Mouse (Mus musculus) neutrophil, adult 83 days (primary cell): ENCODE measurements around the gene Ccdc124. TPM values are rescaled to one million over a fixed set of nuclear protein-coding genes. Genes with fewer than 3 reads are reported as not detected.

Experiments
- total RNA-seq, 2 experiments: library from RNA; stranded (reverse); gene quantifications; one replicate each; pipeline ENCODE4 v1.2.4; 2023

Ccdc124 gene
- 10 to 100 TPM; 35.2 to 37.0 TPM for total RNA-seq

GRCm38 (mm10) chr8:70873364-70873985 is at the start of gene Ccdc124:
Ccdc124 (minus strand) TSS chr8:70873935.

DNA sequence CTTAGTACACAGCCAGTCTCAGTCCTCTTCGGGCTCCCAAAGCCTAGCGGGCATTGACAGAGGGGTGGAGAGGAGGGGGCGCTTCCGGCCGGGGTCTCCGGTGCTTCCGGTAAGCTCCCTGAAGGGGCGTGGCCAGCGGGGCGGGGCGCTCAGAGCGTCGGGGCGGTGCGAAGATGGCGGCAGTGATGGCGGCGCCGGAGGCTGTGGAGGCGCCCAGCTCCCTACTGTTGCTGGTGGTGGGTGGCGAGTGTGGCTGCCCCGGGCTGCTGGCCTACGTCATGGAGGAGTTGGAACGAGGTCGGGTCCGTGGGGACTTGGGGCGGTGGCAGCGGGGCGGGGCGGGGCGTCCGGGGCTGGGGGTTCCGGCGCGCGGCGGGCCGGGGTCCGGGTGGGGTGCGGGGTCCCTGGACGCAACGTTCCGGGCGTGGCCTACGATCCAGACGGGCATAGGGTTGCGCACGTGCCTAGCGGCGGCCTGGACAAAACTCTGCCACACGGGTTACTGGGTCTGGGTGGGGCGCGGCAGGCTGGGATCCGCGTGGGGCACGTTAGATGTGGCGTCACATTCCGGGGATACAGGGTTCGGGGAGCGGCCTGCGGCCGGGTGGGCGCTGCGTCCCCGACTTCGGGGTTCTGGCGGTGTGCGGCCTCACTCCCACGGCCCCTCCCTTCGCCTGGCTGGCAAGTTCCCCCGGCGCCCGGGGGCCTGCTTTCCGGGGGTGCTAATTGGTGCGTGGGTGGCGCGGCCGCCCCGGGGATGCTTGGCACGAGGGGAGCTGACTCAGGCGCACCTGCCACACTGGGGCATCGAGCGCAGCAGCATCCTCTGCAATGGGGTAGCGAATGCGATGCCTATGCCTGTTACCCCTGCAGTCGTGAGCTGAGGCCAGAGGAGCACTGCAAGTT is 32.3 kb upstream of the Ccdc124 start, which contains the start of gene Map1s:
Gene Map1s (plus strand): TSS at position 102 of the 906 bp plus-strand sequence.

DNA sequence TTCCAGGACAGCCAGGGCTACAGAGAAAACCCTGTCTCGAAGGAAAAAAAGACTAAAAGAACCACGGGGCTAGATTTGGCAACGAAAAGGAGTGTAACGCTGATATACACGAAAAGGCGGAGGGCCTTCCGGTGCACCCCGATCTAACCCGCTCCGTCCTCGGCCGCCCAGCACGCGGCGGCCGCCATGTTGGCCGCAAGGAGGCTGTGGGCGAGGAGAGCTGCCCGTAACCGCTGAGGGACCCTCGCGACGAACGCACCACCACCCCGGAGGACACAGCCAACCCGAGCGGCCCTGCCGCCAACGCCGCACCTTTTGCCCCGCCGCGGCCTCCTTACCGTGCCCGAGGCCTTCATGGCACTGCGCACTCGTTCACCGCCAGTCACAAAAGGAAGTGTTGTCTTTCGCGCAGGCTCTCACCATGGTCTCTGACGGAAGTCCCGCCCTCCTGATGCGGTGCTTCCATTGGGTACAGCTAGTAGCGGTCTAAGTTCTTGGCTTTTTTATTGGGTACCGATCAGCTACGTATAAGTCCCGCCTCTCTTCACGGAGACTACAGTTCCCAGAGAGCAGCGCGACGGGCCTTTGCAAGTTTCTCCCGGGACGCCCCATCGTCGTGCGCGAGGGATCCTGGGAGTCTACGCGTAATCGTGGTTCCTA is 23.4 kb upstream of the Ccdc124 start, which contains the start of gene Rpl18a:
Gene Rpl18a (minus strand): TSS at position 392 of the 660 bp plus-strand sequence.

GRCm38 (mm10) chr8:70892022-70892895 is 18.5 kb upstream of the Ccdc124 start, which contains the start of gene Slc5a5:
Slc5a5 (minus strand) TSS chr8:70892757.

GRCm38 (mm10) chr8:70862824-70863641 is 10.7 kb downstream of the Ccdc124 start, which contains the start of gene Kcnn1:
Kcnn1 (minus strand) TSS chr8:70863258.

GRCm38 (mm10) chr8:70839408-70840351 is 34.1 kb downstream of the Ccdc124 start, which contains the start of gene Arrdc2:
Arrdc2 (minus strand) TSS chr8:70839720.

Other genes starting within 250 kb of the Ccdc124 start
- under 1 TPM; 0.49 to 0.90 TPM for gene Gdf15, start 241.5 kb downstream of the Ccdc124 start, total RNA-seq
- 1 to 10 TPM; 3.6 to 5.1 TPM for gene Pgpep1, start 213.5 kb downstream of the Ccdc124 start, total RNA-seq
- 10 to 100 TPM; 40.7 to 61.6 TPM for gene Lsm4, start 200.7 kb downstream of the Ccdc124 start, total RNA-seq
- gene Jund, start 175.0 kb downstream of the Ccdc124 start, total RNA-seq = 1,000 to 10,000 TPM in 1 of 2 experiments, 100 to 1,000 TPM in 1; 926 to 1,259 TPM
- gene Iqcn, start 170.5 kb downstream of the Ccdc124 start, total RNA-seq = 1 to 10 TPM; 7.5 to 9.1 TPM
- gene Gm3336, start 155.4 kb downstream of the Ccdc124 start, total RNA-seq = under 1 TPM in 1 of 2 experiments, not detected in 1; 0.64 TPM
- under 1 TPM; 0.31 to 0.50 TPM for gene Pde4c, start 150.2 kb downstream of the Ccdc124 start, total RNA-seq
- 1 to 10 TPM; 2.6 to 3.0 TPM for gene Rab3a, start 119.3 kb downstream of the Ccdc124 start, total RNA-seq
- gene Mpv17l2, start 113.0 kb downstream of the Ccdc124 start, total RNA-seq = 10 to 100 TPM; 20.1 to 25.7 TPM
- 10 to 100 TPM; 18.6 to 20.8 TPM for gene Pik3r2, start 97.2 kb downstream of the Ccdc124 start, total RNA-seq
- 100 to 1,000 TPM; 167 to 179 TPM for gene Mast3, start 68.9 kb downstream of the Ccdc124 start, total RNA-seq
- gene Il12rb1, start 65.5 kb downstream of the Ccdc124 start, total RNA-seq = under 1 TPM; 0.42 to 0.57 TPM
- gene Arrdc2, start 34.2 kb downstream of the Ccdc124 start, total RNA-seq = 10 to 100 TPM; 16.6 to 20.4 TPM
- not detected for gene Kcnn1, start 10.7 kb downstream of the Ccdc124 start, total RNA-seq
- gene Slc5a5, start 18.8 kb upstream of the Ccdc124 start, total RNA-seq = not detected
- gene Rpl18a, start 23.5 kb upstream of the Ccdc124 start, total RNA-seq = 1,000 to 10,000 TPM; 1,354 to 1,486 TPM
- gene Map1s, start 32.0 kb upstream of the Ccdc124 start, total RNA-seq = 10 to 100 TPM; 31.6 to 32.4 TPM